Mouse (Mus musculus): ENCODE results near the gene Rbl2.

- TF ChIP-seq POLR2A (IDR thresholded peaks at IDR 0.05; ENCODE audit: extremely low read depth, insufficient read depth, low read length) (no peak), CTCF (IDR thresholded peaks at IDR 0.05; ENCODE audit: low read depth, low read length) (no peak)
Measured at GRCm38 (mm10) chr8:91036905-91037304, 33.0 kb upstream of the Rbl2 start.
